Mouse (Mus musculus) bone marrow macrophage, adult 2 months (primary cell): ENCODE measurements around the gene Mrc1.

Experiments
- CTCF ChIP-seq: IDR thresholded peaks from 2 replicates; pipeline ENCODE4 v1.5.1; 2012; ENCODE audit warnings: low read depth, mild to moderate bottlenecking, low read length, moderate library complexity
- POLR2A ChIP-seq: IDR thresholded peaks from 2 replicates; pipeline ENCODE4 v1.6.1; 2012; ENCODE audit warnings: mild to moderate bottlenecking, low read depth, low read length, borderline replicate concordance

GRCm38 (mm10) chr2:14272088-14272487 lies 42.9 kb downstream of the Mrc1 start:
- TF ChIP-seq POLR2A (no peak), CTCF (no peak)
